Mouse (Mus musculus) gastrocnemius, adult 2 months (tissue): ENCODE measurements at regions not wholly inside any gene's neighbourhood (a gene's known extent, or its start where the extent isn't known, plus 50 kb on each side); places are given as distances from the start of the nearest gene placed in this dataset.

Experiments used
- DNase-seq: peaks from one replicate; pipeline ENCODE4 v3.0.0; 2022
- H3K27ac ChIP-seq: fragments of 200-600 bp; 2 replicates; pipeline ENCODE4 v1.8.1; 2022; ENCODE audit warnings: mild to moderate bottlenecking
- H3K4me3 ChIP-seq: fragments of 200-600 bp; 2 replicates; pipeline ENCODE4 v1.8.1; 2022; ENCODE audit warnings: mild to moderate bottlenecking, moderate library complexity
- CTCF ChIP-seq: fragments of 200-600 bp; IDR thresholded peaks from 2 replicates; pipeline ENCODE4 v1.8.1; 2022; ENCODE audit warnings: antibody characterized with exemption, mild to moderate bottlenecking, moderate library complexity
- intact Hi-C: fragments of 180-260 bp; cut with DNase I; formaldehyde crosslinking; loops from one replicate; pipeline ENCODE4 v1.15.1; 2025

GRCm38 (mm10) chr1:81916840-81917239 lies 316.1 kb upstream of the Gm9747 start:
- no peak for TF ChIP-seq CTCF
- H3K4me3 ChIP-seq, result no peak overlapping the region
- intact Hi-C loops, result no loop called here
- DNase-seq, result no peak
- H3K27ac ChIP-seq, result no peak overlapping the region

- DNase-seq, result peak; percentile 17
- no peak for TF ChIP-seq CTCF
- H3K27ac ChIP-seq, result peak overlapping the region; percentile 38; the same call in 1 of the 2 replicates
- intact Hi-C loops, result no loop called here
- no peak overlapping the region for H3K4me3 ChIP-seq
Measured at GRCm38 (mm10) chr1:81927721-81928120, 305.2 kb upstream of the Gm9747 start.

- H3K4me3 ChIP-seq, result no peak overlapping the region
- intact Hi-C loops, result no loop called here
- no peak overlapping the region for H3K27ac ChIP-seq
- no peak for TF ChIP-seq CTCF
- DNase-seq, result no peak
Measured at GRCm38 (mm10) chr1:81933064-81933463, 299.8 kb upstream of the Gm9747 start.

GRCm38 (mm10) chr1:81945236-81945635 lies 287.7 kb upstream of the Gm9747 start:
- intact Hi-C loops, result no loop called here
- no peak for TF ChIP-seq CTCF
- no peak for DNase-seq
- Histone ChIP-seq H3K4me3 (no peak overlapping the region), H3K27ac (no peak overlapping the region)

- H3K27ac ChIP-seq, result no peak overlapping the region
- no peak for TF ChIP-seq CTCF
- intact Hi-C loops, result no loop called here
- H3K4me3 ChIP-seq, result no peak overlapping the region
- no peak for DNase-seq
Measured at GRCm38 (mm10) chr1:81950140-81950550, 282.8 kb upstream of the Gm9747 start.

- TF ChIP-seq CTCF, result no peak
- no peak for DNase-seq
- no peak overlapping the region for H3K27ac ChIP-seq
- intact Hi-C loops, result no loop called here
- H3K4me3 ChIP-seq, result no peak overlapping the region
Measured at GRCm38 (mm10) chr1:81950853-81951252, 282.1 kb upstream of the Gm9747 start.

GRCm38 (mm10) chr1:81951493-81952011 lies 281.4 kb upstream of the Gm9747 start:
- Histone ChIP-seq H3K4me3 (no peak overlapping the region), H3K27ac (no peak overlapping the region)
- no peak for TF ChIP-seq CTCF
- intact Hi-C loops, result no loop called here
- DNase-seq, result no peak

- intact Hi-C loops, result no loop called here
- DNase-seq, result no peak
- TF ChIP-seq CTCF, result no peak
- Histone ChIP-seq H3K4me3 (no peak overlapping the region), H3K27ac (no peak overlapping the region)
Measured at GRCm38 (mm10) chr1:81952095-81952494, 280.8 kb upstream of the Gm9747 start.

GRCm38 (mm10) chr1:81954507-81954906 lies 278.4 kb upstream of the Gm9747 start:
- no peak for DNase-seq
- H3K27ac ChIP-seq, result no peak overlapping the region
- no peak for TF ChIP-seq CTCF
- intact Hi-C loops, result no loop called here
- H3K4me3 ChIP-seq, result no peak overlapping the region

GRCm38 (mm10) chr1:81967062-81967461 lies 265.9 kb upstream of the Gm9747 start:
- DNase-seq, result no peak
- no peak overlapping the region for H3K4me3 ChIP-seq
- intact Hi-C loops, result no loop called here
- H3K27ac ChIP-seq, result peak overlapping the region; percentile 21
- no peak for TF ChIP-seq CTCF

GRCm38 (mm10) chr1:81967746-81968295 lies 265.1 kb upstream of the Gm9747 start:
- intact Hi-C loops, result no loop called here
- no peak for TF ChIP-seq CTCF
- H3K27ac ChIP-seq, result peak overlapping the region; percentile 67
- no peak for DNase-seq
- no peak overlapping the region for H3K4me3 ChIP-seq

GRCm38 (mm10) chr1:81972575-81972974 lies 260.3 kb upstream of the Gm9747 start:
- no peak for TF ChIP-seq CTCF
- no peak for DNase-seq
- intact Hi-C loops, result loop anchor here (5.0 to 10.0 kb wide), 2 partner anchors 425 to 458 kb away; no protein-coding TSS in a partner anchor
- H3K4me3 ChIP-seq, result no peak overlapping the region
- peak overlapping the region; percentile 87 for H3K27ac ChIP-seq

GRCm38 (mm10) chr1:81973481-81973880 lies 259.4 kb upstream of the Gm9747 start:
- Histone ChIP-seq H3K4me3 (no peak overlapping the region), H3K27ac (peak overlapping the region; percentile 87)
- intact Hi-C loops, result loop anchor here (1.0 to 10.0 kb wide), 3 partner anchors 76 to 459 kb away; no protein-coding TSS in a partner anchor
- TF ChIP-seq CTCF, result no peak
- DNase-seq, result peak; percentile 83

GRCm38 (mm10) chr1:82007943-82008342 lies 225.0 kb upstream of the Gm9747 start:
- TF ChIP-seq CTCF, result no peak
- intact Hi-C loops, result no loop called here
- no peak for DNase-seq
- Histone ChIP-seq H3K27ac (no peak overlapping the region), H3K4me3 (no peak overlapping the region)
